Mouse (Mus musculus): Measurements from ENCODE around the gene Filip1l.
"Not testable (repeated sequence)": the region's sequence is repeated elsewhere in the genome, so short reads cannot be mapped to it uniquely, and the experiment has no call there.

Gene Filip1l

GRCm38 (mm10) chr16:57353932-57354331, 1.0 kb downstream of the Filip1l start:
- in situ Hi-C loops (cut with MboI, MseI) = no loop called here

- in situ Hi-C loops (cut with MboI, MseI) = no loop called here
Measured at GRCm38 (mm10) chr16:57356454-57356853, 3.6 kb downstream of the Filip1l start.

GRCm38 (mm10) chr16:57357011-57357410, 4.1 kb downstream of the Filip1l start:
- in situ Hi-C loops (cut with MboI, MseI) = no loop called here

- in situ Hi-C loops (cut with MboI, MseI) = no loop called here
Measured at GRCm38 (mm10) chr16:57359251-57359650, 6.4 kb downstream of the Filip1l start.

GRCm38 (mm10) chr16:57360785-57361184, 7.9 kb downstream of the Filip1l start:
- in situ Hi-C loops (cut with MboI, MseI) = no loop called here

GRCm38 (mm10) chr16:57362679-57363401, 9.9 kb downstream of the Filip1l start:
- in situ Hi-C loops (cut with MboI, MseI) = no loop called here

GRCm38 (mm10) chr16:57364498-57364897, 11.6 kb downstream of the Filip1l start:
- in situ Hi-C loops (cut with MboI, MseI) = no loop called here

- in situ Hi-C loops (cut with MboI, MseI) = no loop called here
Measured at GRCm38 (mm10) chr16:57366141-57366540, 13.2 kb downstream of the Filip1l start.

GRCm38 (mm10) chr16:57366941-57367694, 14.2 kb downstream of the Filip1l start:
- in situ Hi-C loops (cut with MboI, MseI) = no loop called here

GRCm38 (mm10) chr16:57369846-57370496, 17.1 kb downstream of the Filip1l start:
- in situ Hi-C loops (cut with MboI, MseI) = no loop called here

GRCm38 (mm10) chr16:57372156-57372555, 19.3 kb downstream of the Filip1l start:
- in situ Hi-C loops (cut with MboI, MseI) = no loop called here

- in situ Hi-C loops (cut with MboI, MseI) = no loop called here
Measured at GRCm38 (mm10) chr16:57375248-57375837, 22.4 kb downstream of the Filip1l start.

- in situ Hi-C loops (cut with MboI, MseI) = no loop called here
Measured at GRCm38 (mm10) chr16:57378631-57379330, 25.9 kb downstream of the Filip1l start.

GRCm38 (mm10) chr16:57383266-57383971, 30.5 kb downstream of the Filip1l start:
- in situ Hi-C loops (cut with MboI, MseI) = no loop called here

- in situ Hi-C loops (cut with MboI, MseI) = no loop called here
Measured at GRCm38 (mm10) chr16:57384274-57384673, 31.4 kb downstream of the Filip1l start.

GRCm38 (mm10) chr16:57389566-57390251, 36.8 kb downstream of the Filip1l start:
- in situ Hi-C loops (cut with MboI, MseI) = no loop called here

GRCm38 (mm10) chr16:57391171-57391570, 38.3 kb downstream of the Filip1l start:
- in situ Hi-C loops (cut with MboI, MseI) = not testable (repeated sequence)

GRCm38 (mm10) chr16:57392461-57392860, 39.6 kb downstream of the Filip1l start:
- in situ Hi-C loops (cut with MboI, MseI) = no loop called here

- in situ Hi-C loops (cut with MboI, MseI) = no loop called here
Measured at GRCm38 (mm10) chr16:57393161-57393560, 40.3 kb downstream of the Filip1l start.

- in situ Hi-C loops (cut with MboI, MseI) = loop anchor here (5.0 kb wide), 1 partner anchor 154 kb away; no protein-coding TSS in a partner anchor
Measured at GRCm38 (mm10) chr16:57396249-57396648, 43.4 kb downstream of the Filip1l start.
